Mouse (Mus musculus): ENCODE results near the gene Ubb. TPM values are rescaled to one million over a fixed set of nuclear protein-coding genes. Genes with fewer than 3 reads are reported as not detected.

The Ubb gene
- polyA plus RNA-seq, 1 experiment from 2014 or later, result 3,133 TPM

DNA sequence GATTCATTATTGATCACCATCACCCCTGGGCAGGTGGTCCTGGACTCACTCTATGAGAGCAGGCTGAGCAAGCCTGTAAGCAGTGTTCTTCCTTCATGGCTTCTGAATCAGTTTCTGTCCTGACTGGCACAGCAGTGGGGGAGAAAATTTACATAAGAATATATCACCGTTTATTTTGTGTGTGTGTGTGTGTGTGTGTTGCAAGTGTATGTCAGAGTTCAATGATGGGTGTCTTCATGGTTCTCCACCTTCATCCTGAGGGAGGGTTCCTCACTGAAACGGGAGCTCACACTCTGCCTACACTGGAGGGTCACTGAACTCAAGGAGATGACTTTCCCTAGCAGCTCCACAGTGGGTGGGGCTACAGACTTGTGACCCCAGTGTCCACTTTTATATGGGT, 10.0 kb upstream of the Ubb start:
- Histone ChIP-seq H3K36me3 (ENCODE audit: control insufficient read depth, insufficient read depth, low read length) (no peaks in the 10 kb centered on the region), H3K9me3 (ENCODE audit: control insufficient read depth, low read depth, low read length) (no peaks in the 10 kb centered on the region), H3K9ac (replicated peaks; ENCODE audit: low read depth, low read length) (no peak overlapping the region), H3K4me2 (replicated peaks; ENCODE audit: low read depth, low read length) (no peak overlapping the region), H3K27me3 (ENCODE audit: control insufficient read depth, insufficient read depth, low read length) (no peaks in the 10 kb centered on the region), H3K27ac (ENCODE audit: low read length) (no peak overlapping the region), H3K4me3 (ENCODE audit: low read depth, low read length) (no peak overlapping the region), H3K4me1 (ENCODE audit: control insufficient read depth, insufficient read depth, low read length) (no peaks in the 10 kb centered on the region)
- 60% methylated on average over 2 of the region's 2 CpGs for WGBS
- no peak for ATAC-seq (ENCODE audit: insufficient number of reproducible peaks, insufficient read depth, low FRiP score, low read depth)

- Histone ChIP-seq H3K4me1 (ENCODE audit: control insufficient read depth, insufficient read depth, low read length) (no peaks in the 10 kb centered on the region), H3K4me3 (ENCODE audit: low read depth, low read length) (no peak overlapping the region), H3K4me2 (replicated peaks; ENCODE audit: low read depth, low read length) (no peak overlapping the region), H3K36me3 (ENCODE audit: control insufficient read depth, insufficient read depth, low read length) (no peaks in the 10 kb centered on the region), H3K9ac (replicated peaks; ENCODE audit: low read depth, low read length) (no peak overlapping the region), H3K9me3 (ENCODE audit: control insufficient read depth, low read depth, low read length) (no peaks in the 10 kb centered on the region), H3K27me3 (ENCODE audit: control insufficient read depth, insufficient read depth, low read length) (no peaks in the 10 kb centered on the region), H3K27ac (ENCODE audit: low read length) (no peak overlapping the region)
- WGBS, result 76% methylated on average over 8 of the region's 8 CpGs
- no peak for ATAC-seq (ENCODE audit: insufficient number of reproducible peaks, insufficient read depth, low FRiP score, low read depth)
Observed at GRCm38 (mm10) chr11:62541581-62541980, 9.4 kb upstream of the Ubb start.

GRCm38 (mm10) chr11:62543991-62544390, 7.0 kb upstream of the Ubb start:
- no peaks in the 10 kb centered on the region for H3K36me3 ChIP-seq (ENCODE audit: control insufficient read depth, insufficient read depth, low read length)
- no peaks in the 10 kb centered on the region for H3K9me3 ChIP-seq (ENCODE audit: control insufficient read depth, low read depth, low read length)
- no peak for ATAC-seq (ENCODE audit: insufficient number of reproducible peaks, insufficient read depth, low FRiP score, low read depth)
- WGBS, result 88% methylated on average over 3 of the region's 3 CpGs
- H3K4me2 ChIP-seq (replicated peaks; ENCODE audit: low read depth, low read length), result no peak overlapping the region
- no peaks in the 10 kb centered on the region for H3K27me3 ChIP-seq (ENCODE audit: control insufficient read depth, insufficient read depth, low read length)
- no peak overlapping the region for H3K9ac ChIP-seq (replicated peaks; ENCODE audit: low read depth, low read length)
- H3K4me3 ChIP-seq (ENCODE audit: low read depth, low read length), result no peak overlapping the region
- H3K27ac ChIP-seq (ENCODE audit: low read length), result no peak overlapping the region
- no peaks in the 10 kb centered on the region for H3K4me1 ChIP-seq (ENCODE audit: control insufficient read depth, insufficient read depth, low read length)

GRCm38 (mm10) chr11:62549782-62550181, 1.2 kb upstream of the Ubb start:
- ATAC-seq (ENCODE audit: insufficient number of reproducible peaks, insufficient read depth, low FRiP score, low read depth), result no peak
- peak overlapping the region; percentile 93; the same call in 1 of the 2 replicates for H3K9ac ChIP-seq (replicated peaks; ENCODE audit: low read depth, low read length)
- 12% methylated on average over 5 of the region's 5 CpGs for WGBS

DNA sequence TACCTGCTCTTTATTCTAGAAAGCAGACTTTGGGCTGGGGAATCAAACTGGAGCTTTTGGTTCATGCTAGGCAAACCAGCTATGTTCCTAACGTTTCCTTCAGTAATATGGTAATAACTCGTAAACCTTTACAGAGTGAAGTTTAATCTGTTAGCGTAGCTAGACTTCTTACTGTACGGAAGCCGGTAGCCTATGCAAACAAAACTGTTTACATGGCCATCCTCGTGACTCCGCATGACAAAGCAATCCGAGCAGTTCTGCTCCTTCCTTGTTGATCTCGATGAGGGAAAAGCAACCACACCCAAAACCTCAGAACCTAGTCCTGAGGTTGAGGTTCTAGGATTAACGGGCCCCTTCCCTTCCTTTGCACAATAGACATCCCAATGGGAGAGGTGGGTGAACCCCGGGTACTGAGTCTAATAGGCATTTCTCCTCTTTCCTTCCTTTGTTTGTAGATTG, 715 bp upstream of the Ubb start:
- ATAC-seq (ENCODE audit: insufficient number of reproducible peaks, insufficient read depth, low FRiP score, low read depth), result peak; percentile 33; the same call in 1 of the 2 replicates

More at GRCm38 (mm10) chr11:62549782-62550181, 1.2 kb upstream of the Ubb start:
- peak overlapping the region; percentile 99 for H3K27ac ChIP-seq (ENCODE audit: low read length)
- peak overlapping the region; percentile 90 for H3K4me2 ChIP-seq (replicated peaks; ENCODE audit: low read depth, low read length)
- no peaks in the 10 kb centered on the region for H3K9me3 ChIP-seq (ENCODE audit: control insufficient read depth, low read depth, low read length)
- H3K36me3 ChIP-seq (ENCODE audit: control insufficient read depth, insufficient read depth, low read length), result peaks cover 17% of the 10 kb centered on the region; the same call in 1 of the 2 replicates
- H3K4me1 ChIP-seq (ENCODE audit: control insufficient read depth, insufficient read depth, low read length), result peaks cover 16% of the 10 kb centered on the region; the same call in 1 of the 2 replicates
- peak overlapping the region; percentile 84 for H3K4me3 ChIP-seq (ENCODE audit: low read depth, low read length)
- no peaks in the 10 kb centered on the region for H3K27me3 ChIP-seq (ENCODE audit: control insufficient read depth, insufficient read depth, low read length)

GRCm38 (mm10) chr11:62551226-62552119, 502 bp downstream of the Ubb start:
- Histone ChIP-seq H3K4me2 (replicated peaks; ENCODE audit: low read depth, low read length) (peak overlapping the region; percentile 35), H3K9me3 (ENCODE audit: control insufficient read depth, low read depth, low read length) (no peaks in the 10 kb centered on the region)

More for the DNA sequence above, 715 bp upstream of the Ubb start:
- 1% methylated on average over 11 of the region's 11 CpGs for WGBS
- Histone ChIP-seq H3K27ac (ENCODE audit: low read length) (peak overlapping the region; percentile 99), H3K27me3 (ENCODE audit: control insufficient read depth, insufficient read depth, low read length) (no peaks in the 10 kb centered on the region), H3K36me3 (ENCODE audit: control insufficient read depth, insufficient read depth, low read length) (peaks cover 17% of the 10 kb centered on the region; the same call in 1 of the 2 replicates), H3K9ac (replicated peaks; ENCODE audit: low read depth, low read length) (peak overlapping the region; percentile 93), H3K4me2 (replicated peaks; ENCODE audit: low read depth, low read length) (peak overlapping the region; percentile 90), H3K4me3 (ENCODE audit: low read depth, low read length) (peak overlapping the region; percentile 84), H3K4me1 (ENCODE audit: control insufficient read depth, insufficient read depth, low read length) (peaks cover 19% of the 10 kb centered on the region; the same call in 1 of the 2 replicates), H3K9me3 (ENCODE audit: control insufficient read depth, low read depth, low read length) (no peaks in the 10 kb centered on the region)

GRCm38 (mm10) chr11:62553186-62553585, 2.2 kb downstream of the Ubb start:
- H3K4me1 ChIP-seq (ENCODE audit: control insufficient read depth, insufficient read depth, low read length), result peaks cover 19% of the 10 kb centered on the region; the same call in 1 of the 2 replicates
- peak overlapping the region; percentile 23; the same call in 1 of the 2 replicates for H3K9ac ChIP-seq (replicated peaks; ENCODE audit: low read depth, low read length)
- no peak for ATAC-seq (ENCODE audit: insufficient number of reproducible peaks, insufficient read depth, low FRiP score, low read depth)
- peaks cover 17% of the 10 kb centered on the region; the same call in 1 of the 2 replicates for H3K36me3 ChIP-seq (ENCODE audit: control insufficient read depth, insufficient read depth, low read length)
- peak overlapping the region; percentile 46 for H3K4me3 ChIP-seq (ENCODE audit: low read depth, low read length)
- H3K27me3 ChIP-seq (ENCODE audit: control insufficient read depth, insufficient read depth, low read length), result no peaks in the 10 kb centered on the region
- peak overlapping the region; percentile 87 for H3K4me2 ChIP-seq (replicated peaks; ENCODE audit: low read depth, low read length)
- no peak overlapping the region for H3K27ac ChIP-seq (ENCODE audit: low read length)
- WGBS, result 18% methylated on average over 1 of the region's 1 CpGs
- no peaks in the 10 kb centered on the region for H3K9me3 ChIP-seq (ENCODE audit: control insufficient read depth, low read depth, low read length)

More at GRCm38 (mm10) chr11:62551226-62552119, 502 bp downstream of the Ubb start:
- H3K36me3 ChIP-seq (ENCODE audit: control insufficient read depth, insufficient read depth, low read length), result peaks cover 17% of the 10 kb centered on the region; the same call in 1 of the 2 replicates
- peak overlapping the region; percentile 72 for H3K9ac ChIP-seq (replicated peaks; ENCODE audit: low read depth, low read length)
- under 1% methylated on average over 58 of the region's 58 CpGs for WGBS
- ATAC-seq (ENCODE audit: insufficient number of reproducible peaks, insufficient read depth, low FRiP score, low read depth), result peak; percentile 87
- no peaks in the 10 kb centered on the region for H3K27me3 ChIP-seq (ENCODE audit: control insufficient read depth, insufficient read depth, low read length)
- peak overlapping the region; percentile 82 for H3K27ac ChIP-seq (ENCODE audit: low read length)
- peaks cover 19% of the 10 kb centered on the region; the same call in 1 of the 2 replicates for H3K4me1 ChIP-seq (ENCODE audit: control insufficient read depth, insufficient read depth, low read length)
- peak overlapping the region; percentile 84 for H3K4me3 ChIP-seq (ENCODE audit: low read depth, low read length)

GRCm38 (mm10) chr11:62553633-62554032, 2.7 kb downstream of the Ubb start:
- Histone ChIP-seq H3K27ac (ENCODE audit: low read length) (no peak overlapping the region), H3K36me3 (ENCODE audit: control insufficient read depth, insufficient read depth, low read length) (peaks cover 17% of the 10 kb centered on the region; the same call in 1 of the 2 replicates), H3K4me2 (replicated peaks; ENCODE audit: low read depth, low read length) (peak overlapping the region; percentile 87), H3K4me1 (ENCODE audit: control insufficient read depth, insufficient read depth, low read length) (peaks cover 19% of the 10 kb centered on the region; the same call in 1 of the 2 replicates), H3K9me3 (ENCODE audit: control insufficient read depth, low read depth, low read length) (no peaks in the 10 kb centered on the region), H3K4me3 (ENCODE audit: low read depth, low read length) (peak overlapping the region; percentile 46), H3K9ac (replicated peaks; ENCODE audit: low read depth, low read length) (peak overlapping the region; percentile 23; the same call in 1 of the 2 replicates), H3K27me3 (ENCODE audit: control insufficient read depth, insufficient read depth, low read length) (no peaks in the 10 kb centered on the region)
- ATAC-seq (ENCODE audit: insufficient number of reproducible peaks, insufficient read depth, low FRiP score, low read depth), result no peak
- 75% methylated on average over 5 of the region's 5 CpGs for WGBS
